Mouse (Mus musculus) intestine, postnatal 0 days (tissue): ENCODE results near the gene Cyba. TPM values are rescaled to one million over a fixed set of nuclear protein-coding genes. Genes with fewer than 3 reads are reported as not detected.

ENCODE experiments used
- ATAC-seq: fragments of 200-750 bp; cut with Nextera tagmentation; 2 replicates; pipeline ENCODE4 v1.8.0; 2017; ENCODE audit warnings: mild to moderate bottlenecking, moderate TSS enrichment, moderate library complexity
- H3K27ac ChIP-seq: fragments of 300-500 bp; sonication (generic); 2 replicates; pipeline ENCODE4 v1.5.1; 2014; ENCODE audit warnings: mild to moderate bottlenecking, low read depth, low read length, moderate library complexity
- H3K27me3 ChIP-seq: fragments of 300-500 bp; sonication (generic); replicated peaks from 2 replicates; pipeline ENCODE4 v1.6.1; 2014; ENCODE audit warnings: low read length, mixed read lengths; ENCODE audit not compliant: control insufficient read depth, insufficient read depth
- H3K36me3 ChIP-seq: fragments of 300-500 bp; sonication (generic); 2 replicates; pipeline ENCODE4 v1.6.1; 2014; ENCODE audit warnings: mild to moderate bottlenecking, moderate library complexity; ENCODE audit not compliant: control insufficient read depth, insufficient read depth
- H3K4me1 ChIP-seq: fragments of 300-500 bp; sonication (generic); replicated peaks from 2 replicates; pipeline ENCODE4 v1.6.1; 2014; ENCODE audit warnings: antibody characterized with exemption, low read length, mixed read lengths; ENCODE audit not compliant: control insufficient read depth, insufficient read depth
- H3K4me2 ChIP-seq: fragments of 300-500 bp; sonication (generic); replicated peaks from 2 replicates; pipeline ENCODE4 v1.6.1; 2014; ENCODE audit warnings: low read depth, mild to moderate bottlenecking, moderate library complexity
- H3K4me3 ChIP-seq: fragments of 300-500 bp; sonication (generic); 2 replicates; pipeline ENCODE4 v1.5.1; 2014; ENCODE audit warnings: low read depth, low read length
- H3K9ac ChIP-seq: fragments of 300-500 bp; sonication (generic); 2 replicates; pipeline ENCODE4 v1.6.1; 2014; ENCODE audit warnings: mild to moderate bottlenecking, low read depth, low read length
- H3K9me3 ChIP-seq: fragments of 300-500 bp; sonication (generic); 2 replicates; pipeline ENCODE4 v1.6.1; 2016; ENCODE audit warnings: mixed run types; ENCODE audit not compliant: control insufficient read depth
- CTCF ChIP-seq: sonication (generic); IDR thresholded peaks from 2 replicates; pipeline ENCODE4 v1.5.1; 2016; ENCODE audit warnings: low read depth, mild to moderate bottlenecking, control low read depth, antibody characterized with exemption, moderate library complexity
- WGBS: fragments of 180-500 bp; shearing (Covaris S2); extraction: QIAGEN DNeasy Blood & Tissue Kit; methylation state at CpG from one replicate; pipeline ENCODE4 v1.1.7; 2014; 5-methylcytosine and 5-hydroxymethylcytosine counted together
- polyA plus RNA-seq: library from polyadenylated mRNA; unstranded; fragments of >200 nt; fragmentation: Nextera tagmentation; extraction: Ambion mirVana; gene quantifications from 2 replicates; pipeline ENCODE4 v1.2.1, GENCODE M21; 2015

Cyba gene
- polyA plus RNA-seq, result 292 and 312 TPM in 2 replicates

DNA sequence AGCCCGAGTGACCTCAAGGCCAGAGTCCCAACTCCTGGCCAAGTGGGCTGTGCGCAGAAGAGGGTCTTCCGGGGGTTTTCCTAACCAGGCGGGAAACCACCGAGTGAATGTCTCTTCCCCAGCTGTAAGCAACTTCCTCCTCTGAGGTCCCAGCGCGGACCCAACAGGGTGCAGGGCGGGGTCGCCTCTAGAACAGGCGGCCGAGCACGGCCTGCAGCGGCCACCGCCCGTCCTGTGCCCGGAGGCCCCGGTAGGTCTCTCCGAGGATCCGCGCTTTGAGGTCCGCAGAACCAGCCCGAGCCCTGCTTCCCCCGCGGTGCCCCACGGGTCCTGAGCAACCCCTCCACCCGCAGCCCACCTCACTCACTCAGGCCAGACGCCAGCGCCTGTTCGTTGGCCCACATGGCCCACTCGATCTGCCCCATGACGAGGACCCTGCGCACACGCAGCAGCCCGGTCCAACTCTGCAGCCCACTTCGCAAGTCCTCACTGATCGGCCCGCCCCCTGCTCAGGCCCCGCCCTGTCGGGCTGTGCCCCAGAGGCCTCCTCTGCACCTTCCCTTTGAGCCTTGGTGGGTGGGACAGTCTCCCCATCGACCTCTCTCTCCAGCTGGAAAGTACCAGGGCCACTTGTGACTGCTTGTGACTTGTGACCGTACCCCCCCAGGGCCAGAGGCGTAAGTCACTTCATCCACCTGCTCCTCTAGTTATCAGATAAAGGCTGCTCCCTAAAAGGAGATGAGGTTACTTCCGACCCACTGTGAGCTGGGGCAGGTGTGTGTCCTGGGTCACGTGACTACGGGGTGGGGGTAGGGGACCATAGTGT, at the start of gene Cyba:
TSS of gene Cyba (minus strand) at position 488 of the 826 bp plus-strand sequence.
- Histone ChIP-seq H3K36me3 (peaks cover 17% of the 10 kb centered on the region; the same call in 1 of the 2 replicates), H3K9me3 (no peaks in the 10 kb centered on the region), H3K4me1 (peaks cover 5% of the 10 kb centered on the region; the same call in 1 of the 2 replicates), H3K27me3 (no peaks in the 10 kb centered on the region), H3K9ac (peak within 1 kb of the TSS; percentile 69), H3K27ac (peak within 1 kb of the TSS; percentile 75), H3K4me2 (peak within 1 kb of the TSS; percentile 97), H3K4me3 (peak within 1 kb of the TSS; percentile 67)
- 2% methylated on average over 44 of the region's 45 CpGs for WGBS
- TF ChIP-seq CTCF, result no peak
- ATAC-seq, result peak; percentile 80

DNA sequence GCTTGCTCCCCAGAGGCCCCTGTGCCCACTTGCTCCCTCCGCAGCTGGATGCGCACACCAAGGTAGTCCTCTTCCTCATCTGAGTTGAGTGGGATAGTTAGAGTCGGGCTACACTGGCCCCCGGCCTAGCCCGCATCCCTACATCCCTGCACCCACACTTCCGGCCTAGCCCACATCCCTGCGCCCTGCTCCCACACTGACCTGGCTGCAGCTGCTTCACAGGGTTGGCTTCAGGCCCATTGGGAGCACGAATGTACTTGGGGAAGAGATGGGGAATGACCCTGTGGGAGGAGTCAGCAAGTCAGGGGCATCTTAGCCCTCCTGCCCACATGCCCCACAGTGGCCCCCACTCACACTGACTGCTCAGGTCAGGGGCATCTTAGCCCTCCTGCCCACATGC, 49.7 kb upstream of the Cyba start:
- Histone ChIP-seq H3K4me2 (no peak overlapping the region), H3K9me3 (no peaks in the 10 kb centered on the region), H3K4me1 (no peaks in the 10 kb centered on the region), H3K27ac (peak overlapping the region; percentile 35; the same call in 1 of the 2 replicates), H3K36me3 (peaks cover 81% of the 10 kb centered on the region), H3K9ac (no peak overlapping the region), H3K4me3 (no peak overlapping the region), H3K27me3 (no peaks in the 10 kb centered on the region)
- WGBS, result 92% methylated on average over 8 of the region's 8 CpGs
- ATAC-seq, result no peak
- no peak for TF ChIP-seq CTCF

DNA sequence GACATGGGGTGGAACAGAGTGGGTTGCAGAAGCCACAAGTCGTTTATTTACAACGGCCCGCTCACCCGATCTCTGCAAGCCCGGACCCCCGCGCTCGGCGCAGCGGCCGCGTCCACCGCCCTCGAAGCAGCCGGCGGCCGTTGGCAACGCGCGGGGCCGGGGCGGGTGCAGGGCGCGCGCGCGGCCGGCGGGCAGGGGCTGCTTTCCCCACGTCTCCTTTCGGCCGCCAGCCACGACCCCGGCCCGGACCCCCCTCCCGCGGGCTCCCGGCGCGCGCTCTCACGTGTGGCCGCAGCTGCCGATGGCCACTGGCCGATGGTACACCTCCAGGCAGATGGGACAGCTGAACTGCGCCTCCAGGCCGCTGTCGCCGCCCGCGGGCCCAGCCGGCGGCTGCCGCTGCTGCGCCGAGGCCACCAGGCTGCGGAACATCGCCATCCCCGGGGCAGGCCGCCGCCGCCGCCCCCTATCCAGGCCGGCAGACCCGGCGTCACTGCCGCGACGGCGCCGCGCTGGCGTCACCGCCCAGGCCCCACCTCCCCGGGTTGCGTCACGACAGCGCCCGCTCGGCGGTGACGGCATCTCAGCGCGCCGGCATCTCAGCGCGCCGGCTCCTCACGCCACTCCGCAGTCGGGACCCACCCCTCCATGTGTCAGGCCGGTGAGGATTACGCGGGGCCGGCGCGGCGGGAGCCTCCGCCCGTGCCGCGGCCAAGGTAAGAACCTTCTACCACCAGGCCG, 43.0 kb upstream of the Cyba start, which contains the start of the genes Rnf166 and Ctu2:
TSS of gene Rnf166 (minus strand) at position 485 of the 741 bp plus-strand sequence.
TSS of gene Ctu2 (plus strand) at position 564 of the 741 bp plus-strand sequence.
- TF ChIP-seq CTCF, result 0 out of 2 replicates have a peak, but pooled peaks have one; percentile 6
- under 1% methylated on average over 97 of the region's 103 CpGs for WGBS

DNA sequence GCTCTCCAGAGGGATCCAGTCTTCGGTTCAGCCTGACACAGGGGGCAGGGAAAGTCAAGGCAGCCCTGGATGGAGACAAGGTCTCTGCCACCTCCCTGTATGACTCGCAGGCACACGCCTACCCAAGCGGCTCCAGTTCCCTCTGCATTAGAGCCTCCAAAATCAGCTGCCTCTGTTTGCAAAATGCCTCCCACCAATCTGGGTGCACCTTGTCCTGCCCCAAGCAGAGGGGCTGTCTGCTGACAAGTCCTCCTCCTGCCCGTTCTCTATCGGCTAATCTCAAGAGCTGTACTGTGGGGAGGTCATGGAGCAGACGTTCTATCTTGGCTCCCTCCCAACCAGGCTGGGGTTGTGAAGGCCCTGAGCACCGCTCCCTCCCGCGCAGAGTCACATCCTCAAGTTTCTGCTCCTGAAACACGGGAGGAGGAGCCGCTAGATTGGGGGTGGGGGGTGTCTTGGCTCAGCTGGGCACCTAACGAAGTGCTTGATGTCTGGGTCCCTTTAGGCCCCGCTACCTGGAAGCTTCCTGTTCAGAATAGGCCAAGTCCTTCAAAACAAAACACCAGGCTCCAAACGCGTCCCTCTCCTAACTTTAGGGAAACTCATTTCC, 42.3 kb upstream of the Cyba start:
- H3K36me3 ChIP-seq, result peaks cover 21% of the 10 kb centered on the region; the same call in 1 of the 2 replicates
- no peaks in the 10 kb centered on the region for H3K4me1 ChIP-seq
- H3K9ac ChIP-seq, result peak overlapping the region; percentile 72
- TF ChIP-seq CTCF, result no peak
- peak; percentile 19; the same call in 1 of the 2 replicates for ATAC-seq
- peak overlapping the region; percentile 93 for H3K4me2 ChIP-seq
- peak overlapping the region; percentile 84 for H3K4me3 ChIP-seq
- no peaks in the 10 kb centered on the region for H3K27me3 ChIP-seq
- 6% methylated on average over 16 of the region's 16 CpGs for WGBS
- no peak overlapping the region; the same call in 1 of the 2 replicates for H3K27ac ChIP-seq
- no peaks in the 10 kb centered on the region for H3K9me3 ChIP-seq

More for the DNA sequence above, 43.0 kb upstream of the Cyba start, which contains the start of the genes Rnf166 and Ctu2:
- ATAC-seq, result peak; percentile 90
- H3K27me3 ChIP-seq, result no peaks in the 10 kb centered on the region
- peak within 1 kb of the TSS; percentile 84 for H3K4me3 ChIP-seq
- H3K9me3 ChIP-seq, result no peaks in the 10 kb centered on the region
- peak within 1 kb of the TSS; percentile 52; the same call in 1 of the 2 replicates for H3K27ac ChIP-seq
- H3K9ac ChIP-seq, result peak within 1 kb of the TSS; percentile 72
- no peaks in the 10 kb centered on the region for H3K4me1 ChIP-seq
- peak within 1 kb of the TSS; percentile 93 for H3K4me2 ChIP-seq
- peaks cover 22% of the 10 kb centered on the region; the same call in 1 of the 2 replicates for H3K36me3 ChIP-seq

DNA sequence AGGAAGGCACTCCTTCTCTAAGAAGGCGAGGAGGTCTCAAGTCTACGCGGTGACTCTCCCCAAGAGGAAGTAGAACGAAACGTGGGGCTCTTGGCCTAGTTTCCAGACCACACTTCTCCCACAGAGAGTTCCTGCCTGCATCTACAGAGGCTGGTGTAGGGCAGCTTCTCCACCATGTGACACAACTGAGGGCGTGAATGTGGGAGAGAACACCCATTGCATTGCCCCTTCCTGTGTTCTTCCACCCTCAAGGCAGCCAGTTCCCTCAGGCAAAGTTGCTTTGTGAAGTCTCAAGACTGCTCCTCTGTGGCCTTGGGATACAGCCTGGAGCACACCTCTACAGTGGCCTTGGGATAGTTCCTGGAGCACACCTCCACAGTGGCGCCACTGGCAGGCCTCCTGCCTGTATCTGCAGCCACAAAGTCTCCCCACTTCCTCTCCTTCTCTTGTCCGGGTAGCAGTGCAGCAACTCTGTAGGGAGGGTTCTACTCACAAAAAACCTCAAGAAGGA, 41.2 kb upstream of the Cyba start:
- Histone ChIP-seq H3K36me3 (peaks cover 17% of the 10 kb centered on the region; the same call in 1 of the 2 replicates), H3K9ac (no peak overlapping the region), H3K27me3 (no peaks in the 10 kb centered on the region), H3K4me2 (no peak overlapping the region), H3K4me3 (no peak overlapping the region), H3K27ac (no peak overlapping the region), H3K9me3 (no peaks in the 10 kb centered on the region), H3K4me1 (no peaks in the 10 kb centered on the region)
- 81% methylated on average over 8 of the region's 8 CpGs for WGBS
- TF ChIP-seq CTCF, result no peak
- ATAC-seq, result no peak
